Mouse (Mus musculus) forebrain, embryonic 12.5 days (tissue): Measurements from ENCODE around the gene Cacnb4. TPM values are rescaled to one million over a fixed set of nuclear protein-coding genes. Genes with fewer than 3 reads are reported as not detected.

Experiments
- ATAC-seq: fragments of 200-750 bp; cut with Nextera tagmentation; 2 replicates; pipeline ENCODE4 v1.8.0; 2017; ENCODE audit warnings: moderate TSS enrichment; ENCODE audit not compliant: low FRiP score
- H3K27ac ChIP-seq: fragments of 300-500 bp; sonication (generic); 2 replicates; pipeline ENCODE4 v1.5.1; 2016; ENCODE audit warnings: mild to moderate bottlenecking
- H3K27me3 ChIP-seq: fragments of 300-500 bp; sonication (generic); 2 replicates; pipeline ENCODE4 v1.6.1; 2016; ENCODE audit warnings: mild to moderate bottlenecking
- H3K36me3 ChIP-seq: fragments of 300-500 bp; sonication (generic); replicated peaks from 2 replicates; pipeline ENCODE4 v1.6.1; 2016; ENCODE audit warnings: mild to moderate bottlenecking
- H3K4me1 ChIP-seq: fragments of 300-500 bp; sonication (generic); 2 replicates; pipeline ENCODE4 v1.6.1; 2016
- H3K4me2 ChIP-seq: fragments of 300-500 bp; sonication (generic); 2 replicates; pipeline ENCODE4 v1.6.1; 2016; ENCODE audit warnings: mild to moderate bottlenecking, moderate library complexity
- H3K4me3 ChIP-seq: fragments of 300-500 bp; sonication (generic); replicated peaks from 2 replicates; pipeline ENCODE4 v1.5.1; 2016; ENCODE audit warnings: mild to moderate bottlenecking
- H3K9ac ChIP-seq: fragments of 300-500 bp; sonication (generic); 2 replicates; pipeline ENCODE4 v1.6.1; 2016; ENCODE audit warnings: mild to moderate bottlenecking
- H3K9me3 ChIP-seq: fragments of 300-500 bp; sonication (generic); 2 replicates; pipeline ENCODE4 v1.6.1; 2016
- WGBS: fragments of 180-500 bp; shearing (Covaris S2); methylation state at CpG from one replicate; pipeline ENCODE4 v1.1.7; 2016; 5-methylcytosine and 5-hydroxymethylcytosine counted together
- polyA plus RNA-seq: library from polyadenylated mRNA; unstranded; fragments of >200 nt; fragmentation: Nextera tagmentation; extraction: Ambion mirVana; gene quantifications from 2 replicates; pipeline ENCODE4 v1.2.1, GENCODE M21; 2016

Gene Cacnb4
- polyA plus RNA-seq, 1 experiment from 2014 or later: 4.1 TPM

GRCm38 (mm10) chr2:52499849-52500262, 176.8 kb downstream of the Cacnb4 start:
- Histone ChIP-seq H3K4me3 (no peak overlapping the region), H3K9ac (no peak overlapping the region), H3K9me3 (no peaks in the 10 kb centered on the region), H3K27me3 (no peaks in the 10 kb centered on the region), H3K36me3 (no peaks in the 10 kb centered on the region), H3K4me2 (no peak overlapping the region), H3K4me1 (peaks cover 5% of the 10 kb centered on the region), H3K27ac (no peak overlapping the region)
- 85% methylated on average over 6 of the region's 6 CpGs for WGBS
- no peak for ATAC-seq

- H3K27ac ChIP-seq: no peak overlapping the region
- no peaks in the 10 kb centered on the region for H3K36me3 ChIP-seq
- no peak for ATAC-seq
- no peaks in the 10 kb centered on the region for H3K27me3 ChIP-seq
- no peak overlapping the region for H3K9ac ChIP-seq
- no peak overlapping the region for H3K4me2 ChIP-seq
- H3K4me1 ChIP-seq: peaks cover 5% of the 10 kb centered on the region
- 78% methylated on average over 12 of the region's 12 CpGs for WGBS
- no peaks in the 10 kb centered on the region for H3K9me3 ChIP-seq
- H3K4me3 ChIP-seq: no peak overlapping the region
Measured at GRCm38 (mm10) chr2:52499101-52499537, 177.5 kb downstream of the Cacnb4 start.

- ATAC-seq: no peak
- H3K36me3 ChIP-seq: no peaks in the 10 kb centered on the region
- H3K9me3 ChIP-seq: no peaks in the 10 kb centered on the region
- H3K27me3 ChIP-seq: peaks cover 4% of the 10 kb centered on the region; the same call in 1 of the 2 replicates
- no peak overlapping the region for H3K4me2 ChIP-seq
- peaks cover 5% of the 10 kb centered on the region for H3K4me1 ChIP-seq
- no peak overlapping the region for H3K27ac ChIP-seq
- no peak overlapping the region for H3K9ac ChIP-seq
- 76% methylated on average over 11 of the region's 11 CpGs for WGBS
- no peak overlapping the region for H3K4me3 ChIP-seq
Measured at GRCm38 (mm10) chr2:52495097-52495694, 181.4 kb downstream of the Cacnb4 start.

- no peaks in the 10 kb centered on the region for H3K36me3 ChIP-seq
- no peak for ATAC-seq
- 76% methylated on average over 8 of the region's 8 CpGs for WGBS
- H3K9me3 ChIP-seq: no peaks in the 10 kb centered on the region
- H3K4me2 ChIP-seq: no peak overlapping the region
- H3K4me1 ChIP-seq: peaks cover 5% of the 10 kb centered on the region; the same call in 1 of the 2 replicates
- H3K4me3 ChIP-seq: no peak overlapping the region
- peaks cover 4% of the 10 kb centered on the region; the same call in 1 of the 2 replicates for H3K27me3 ChIP-seq
- no peak overlapping the region for H3K27ac ChIP-seq
- H3K9ac ChIP-seq: no peak overlapping the region
Measured at GRCm38 (mm10) chr2:52494274-52494673, 182.4 kb downstream of the Cacnb4 start.

GRCm38 (mm10) chr2:52492867-52493266, 183.8 kb downstream of the Cacnb4 start:
- Histone ChIP-seq H3K27me3 (peaks cover 10% of the 10 kb centered on the region; the same call in 1 of the 2 replicates), H3K4me3 (no peak overlapping the region), H3K4me2 (no peak overlapping the region), H3K9me3 (no peaks in the 10 kb centered on the region), H3K36me3 (no peaks in the 10 kb centered on the region), H3K27ac (no peak overlapping the region), H3K9ac (no peak overlapping the region), H3K4me1 (peaks cover 5% of the 10 kb centered on the region; the same call in 1 of the 2 replicates)
- ATAC-seq: no peak
- 81% methylated on average over 13 of the region's 13 CpGs for WGBS

- ATAC-seq: no peak
- no peaks in the 10 kb centered on the region for H3K36me3 ChIP-seq
- H3K9ac ChIP-seq: no peak overlapping the region
- peaks cover 10% of the 10 kb centered on the region; the same call in 1 of the 2 replicates for H3K27me3 ChIP-seq
- no peak overlapping the region for H3K4me2 ChIP-seq
- H3K4me3 ChIP-seq: no peak overlapping the region
- WGBS: 29% methylated on average over 1 of the region's 1 CpGs
- H3K9me3 ChIP-seq: no peaks in the 10 kb centered on the region
- no peaks in the 10 kb centered on the region for H3K4me1 ChIP-seq
- no peak overlapping the region for H3K27ac ChIP-seq
Measured at GRCm38 (mm10) chr2:52489840-52490239, 186.8 kb downstream of the Cacnb4 start.

DNA sequence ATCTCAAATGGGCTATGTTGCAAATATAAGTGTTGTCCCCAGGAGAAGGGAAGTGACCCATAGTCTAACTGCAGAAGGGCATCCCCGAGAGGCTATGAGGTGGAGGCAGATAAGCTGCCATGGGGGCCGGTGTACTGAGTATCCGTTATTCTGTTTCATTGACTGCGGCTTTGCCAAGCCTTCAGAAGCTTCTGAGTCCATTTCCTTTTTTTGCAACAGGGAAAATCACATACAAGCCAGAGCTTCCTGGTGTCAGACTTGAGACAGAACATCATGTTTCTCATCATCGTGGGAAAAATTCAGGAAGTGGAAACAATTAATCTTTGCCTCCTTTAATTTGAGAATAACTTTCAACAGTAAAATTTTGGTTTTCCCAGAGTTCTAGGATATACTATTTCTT, 193.1 kb downstream of the Cacnb4 start:
- H3K4me1 ChIP-seq: no peaks in the 10 kb centered on the region
- 91% methylated on average over 5 of the region's 5 CpGs for WGBS
- ATAC-seq: no peak
- H3K4me3 ChIP-seq: no peak overlapping the region
- no peak overlapping the region for H3K4me2 ChIP-seq
- no peak overlapping the region for H3K9ac ChIP-seq
- H3K9me3 ChIP-seq: no peaks in the 10 kb centered on the region
- no peaks in the 10 kb centered on the region for H3K36me3 ChIP-seq
- 0 out of 2 replicates have a peak, but pooled peaks cover 5% of the 10 kb centered on the region for H3K27me3 ChIP-seq
- H3K27ac ChIP-seq: no peak overlapping the region

DNA sequence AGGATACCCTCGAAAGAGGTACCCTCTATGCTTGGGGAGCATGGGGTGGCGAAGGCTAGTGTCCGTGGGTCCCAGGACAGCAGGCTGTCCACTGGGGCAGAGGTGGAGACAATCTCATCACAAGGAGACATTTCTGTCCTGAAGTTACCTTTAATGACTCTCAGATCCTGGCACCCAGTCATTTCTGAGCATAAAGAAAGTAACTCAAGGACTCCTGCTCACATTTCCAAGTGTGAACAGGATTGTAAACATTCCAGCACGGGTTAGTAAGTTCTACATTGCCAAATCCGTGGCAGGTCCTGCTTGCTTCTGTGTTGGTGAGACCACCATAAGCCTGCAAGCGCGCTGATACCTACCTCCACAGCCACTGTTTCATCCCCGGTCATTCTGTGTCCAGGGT, 196.2 kb downstream of the Cacnb4 start:
- H3K36me3 ChIP-seq: no peaks in the 10 kb centered on the region
- no peak for ATAC-seq
- no peak overlapping the region for H3K4me3 ChIP-seq
- H3K27me3 ChIP-seq: no peaks in the 10 kb centered on the region
- WGBS: 93% methylated on average over 8 of the region's 8 CpGs
- H3K27ac ChIP-seq: no peak overlapping the region
- H3K9ac ChIP-seq: no peak overlapping the region
- no peaks in the 10 kb centered on the region for H3K4me1 ChIP-seq
- no peak overlapping the region for H3K4me2 ChIP-seq
- no peaks in the 10 kb centered on the region for H3K9me3 ChIP-seq

- WGBS: 91% methylated on average over 5 of the region's 5 CpGs
- Histone ChIP-seq H3K9me3 (no peaks in the 10 kb centered on the region), H3K27me3 (peaks cover 6% of the 10 kb centered on the region; the same call in 1 of the 2 replicates)
Measured at GRCm38 (mm10) chr2:52478501-52478900, 198.1 kb downstream of the Cacnb4 start.

DNA sequence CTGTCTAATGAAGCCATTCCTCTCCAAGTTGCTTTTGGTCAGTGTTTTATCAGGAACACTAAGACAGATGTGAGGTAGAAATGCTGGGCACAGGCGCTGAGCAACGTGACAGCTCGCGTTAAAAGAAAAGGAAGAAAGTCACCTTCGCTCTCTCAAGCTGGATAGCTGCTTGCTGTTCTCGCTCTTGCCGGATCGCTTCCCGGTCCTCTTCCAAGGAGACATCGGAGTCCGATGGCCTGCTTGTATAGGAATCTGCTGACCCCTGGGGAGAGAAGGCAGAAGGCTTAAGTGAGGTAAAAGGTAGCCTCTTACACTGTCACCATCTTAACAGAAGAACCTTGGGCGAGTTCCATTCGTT, 199.1 kb downstream of the Cacnb4 start:
- no peaks in the 10 kb centered on the region for H3K36me3 ChIP-seq
- no peak overlapping the region for H3K4me3 ChIP-seq
- H3K9me3 ChIP-seq: no peaks in the 10 kb centered on the region
- H3K27me3 ChIP-seq: peaks cover 6% of the 10 kb centered on the region; the same call in 1 of the 2 replicates
- 93% methylated on average over 13 of the region's 13 CpGs for WGBS
- no peak for ATAC-seq
- no peak overlapping the region for H3K27ac ChIP-seq
- H3K4me2 ChIP-seq: no peak overlapping the region
- no peak overlapping the region for H3K9ac ChIP-seq
- no peaks in the 10 kb centered on the region for H3K4me1 ChIP-seq

More at GRCm38 (mm10) chr2:52478501-52478900, 198.1 kb downstream of the Cacnb4 start:
- no peak for ATAC-seq
- Histone ChIP-seq H3K4me1 (no peaks in the 10 kb centered on the region), H3K4me2 (no peak overlapping the region), H3K9ac (no peak overlapping the region), H3K4me3 (no peak overlapping the region), H3K27ac (no peak overlapping the region), H3K36me3 (no peaks in the 10 kb centered on the region)

- Histone ChIP-seq H3K36me3 (no peaks in the 10 kb centered on the region), H3K9me3 (no peaks in the 10 kb centered on the region), H3K4me2 (no peak overlapping the region), H3K9ac (no peak overlapping the region), H3K27me3 (peaks cover 6% of the 10 kb centered on the region; the same call in 1 of the 2 replicates), H3K4me1 (no peaks in the 10 kb centered on the region), H3K4me3 (no peak overlapping the region), H3K27ac (no peak overlapping the region)
- WGBS: 85% methylated on average over 13 of the region's 13 CpGs
- no peak for ATAC-seq
Measured at GRCm38 (mm10) chr2:52476801-52477549, 199.7 kb downstream of the Cacnb4 start.

- 91% methylated on average over 4 of the region's 4 CpGs for WGBS
- H3K4me2 ChIP-seq: no peak overlapping the region
- no peak overlapping the region for H3K9ac ChIP-seq
- no peak for ATAC-seq
- no peaks in the 10 kb centered on the region for H3K4me1 ChIP-seq
- H3K4me3 ChIP-seq: no peak overlapping the region
- H3K36me3 ChIP-seq: no peaks in the 10 kb centered on the region
- H3K9me3 ChIP-seq: no peaks in the 10 kb centered on the region
- H3K27me3 ChIP-seq: peaks cover 6% of the 10 kb centered on the region; the same call in 1 of the 2 replicates
- no peak overlapping the region for H3K27ac ChIP-seq
Measured at GRCm38 (mm10) chr2:52475854-52476253, 200.8 kb downstream of the Cacnb4 start.
